Mouse (Mus musculus) forebrain, embryonic 10.5 days (tissue): ENCODE data around the gene Slc7a14. TPM values are rescaled to one million over a fixed set of nuclear protein-coding genes. Genes with fewer than 3 reads are reported as not detected.
"Not testable (repeated sequence)": the region's sequence is repeated elsewhere in the genome, so short reads cannot be mapped to it uniquely, and the experiment has no call there.

ENCODE experiments used
- DNase-seq: peaks from one replicate; pipeline ENCODE4 v3.0.0-alpha.2; 2017; ENCODE audit warnings: low spot score; ENCODE audit errors: extremely low spot score
- H3K27ac ChIP-seq: fragments of 300-500 bp; sonication (generic); 2 replicates; pipeline ENCODE4 v1.5.1; 2016; ENCODE audit warnings: mild to moderate bottlenecking
- H3K27me3 ChIP-seq: fragments of 300-500 bp; sonication (generic); 2 replicates; pipeline ENCODE4 v1.6.1; 2016; ENCODE audit warnings: mild to moderate bottlenecking; ENCODE audit not compliant: poor library complexity, severe bottlenecking
- H3K36me3 ChIP-seq: fragments of 300-500 bp; sonication (generic); replicated peaks from 2 replicates; pipeline ENCODE4 v1.6.1; 2016; ENCODE audit warnings: mild to moderate bottlenecking, moderate library complexity
- H3K4me1 ChIP-seq: fragments of 300-500 bp; sonication (generic); 2 replicates; pipeline ENCODE4 v1.6.1; 2016
- H3K4me3 ChIP-seq: fragments of 300-500 bp; sonication (generic); 2 replicates; pipeline ENCODE4 v1.5.1; 2016; ENCODE audit warnings: mild to moderate bottlenecking, moderate library complexity
- H3K9me3 ChIP-seq: fragments of 300-500 bp; sonication (generic); 2 replicates; pipeline ENCODE4 v1.6.1; 2016; ENCODE audit warnings: mild to moderate bottlenecking, moderate library complexity
- WGBS: fragments of 180-500 bp; shearing (Covaris S2); methylation state at CpG from one replicate; pipeline ENCODE4 v1.1.7; 2016; 5-methylcytosine and 5-hydroxymethylcytosine counted together
- polyA plus RNA-seq: library from polyadenylated mRNA; unstranded; fragments of >200 nt; fragmentation: Nextera tagmentation; extraction: Ambion mirVana; gene quantifications from 2 replicates; pipeline ENCODE4 v1.2.1, GENCODE M21; 2016

Gene Slc7a14
- polyA plus RNA-seq, 1 experiment from 2014 or later = 0.19 TPM

DNA sequence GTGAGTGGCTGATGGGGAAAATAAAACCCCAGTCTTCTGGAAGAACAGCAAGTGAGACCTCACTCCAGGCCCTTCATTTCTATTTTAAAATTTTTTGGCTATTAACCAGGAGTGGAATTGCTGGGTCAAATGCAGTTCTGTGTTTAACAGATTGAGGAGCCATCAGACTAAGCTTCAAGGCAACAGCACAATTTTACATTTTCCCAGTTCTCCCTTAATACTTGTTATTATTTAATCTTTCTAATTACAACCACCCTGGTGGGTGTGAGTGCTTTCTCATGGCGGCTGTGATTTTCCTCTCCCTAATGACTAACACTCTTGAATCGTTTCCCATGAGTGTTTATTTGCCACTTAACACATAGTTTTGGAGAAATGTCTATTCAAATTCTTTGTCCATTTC is 29.1 kb downstream of the Slc7a14 start:
- H3K9me3 ChIP-seq = no peaks in the 10 kb centered on the region
- no peak overlapping the region for H3K27ac ChIP-seq
- H3K36me3 ChIP-seq = no peaks in the 10 kb centered on the region
- H3K4me1 ChIP-seq = no peaks in the 10 kb centered on the region
- no peak for DNase-seq
- no peaks in the 10 kb centered on the region for H3K27me3 ChIP-seq
- WGBS = 79% methylated on average over 2 of the region's 2 CpGs
- H3K4me3 ChIP-seq = no peak overlapping the region

DNA sequence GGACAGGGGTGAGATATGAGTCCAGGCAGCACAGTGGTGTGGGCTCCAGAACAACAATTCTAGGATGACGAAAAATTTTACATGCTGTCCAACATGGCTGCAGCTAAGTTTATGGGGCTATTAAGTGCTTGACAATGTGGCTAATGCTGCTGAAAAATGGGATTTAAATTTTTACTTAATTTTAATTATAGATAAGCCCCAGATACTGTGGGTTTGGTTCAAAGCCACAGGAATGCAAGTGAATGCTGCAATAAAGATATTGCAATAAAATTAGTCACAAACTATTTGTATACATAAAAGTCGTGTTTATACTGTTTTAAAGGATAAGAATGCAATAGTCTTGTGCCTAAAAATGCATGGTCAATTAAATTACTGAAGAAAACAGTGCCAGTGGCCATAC is 35.3 kb downstream of the Slc7a14 start:
- Histone ChIP-seq H3K27me3 (no peaks in the 10 kb centered on the region), H3K9me3 (no peaks in the 10 kb centered on the region), H3K4me1 (no peaks in the 10 kb centered on the region), H3K36me3 (no peaks in the 10 kb centered on the region), H3K27ac (no peak overlapping the region), H3K4me3 (no peak overlapping the region)
- WGBS = 78% methylated on average over 2 of the region's 2 CpGs
- DNase-seq = no peak

DNA sequence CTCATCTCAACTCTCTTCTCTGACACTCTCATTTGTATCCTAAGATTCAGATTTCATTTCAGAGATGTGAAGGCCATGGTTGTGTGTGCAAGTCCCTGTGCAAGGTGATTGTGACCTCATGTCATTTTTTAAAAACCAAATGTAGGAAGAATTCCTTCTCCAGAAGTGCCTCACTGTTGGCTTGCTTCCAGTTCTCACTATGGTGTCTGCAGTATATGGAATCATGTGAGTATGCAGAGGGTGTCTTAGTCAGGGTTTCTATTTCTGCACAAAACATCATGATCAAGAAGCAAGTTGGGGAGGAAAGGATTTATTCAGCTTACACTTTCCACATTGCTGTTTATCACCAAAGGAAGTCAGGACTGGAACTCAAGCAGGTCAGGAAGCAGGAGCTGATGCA is 36.9 kb downstream of the Slc7a14 start:
- not testable (repeated sequence) for H3K4me3 ChIP-seq, H3K4me1 ChIP-seq, H3K9me3 ChIP-seq, DNase-seq, H3K36me3 ChIP-seq, H3K27ac ChIP-seq, H3K27me3 ChIP-seq

DNA sequence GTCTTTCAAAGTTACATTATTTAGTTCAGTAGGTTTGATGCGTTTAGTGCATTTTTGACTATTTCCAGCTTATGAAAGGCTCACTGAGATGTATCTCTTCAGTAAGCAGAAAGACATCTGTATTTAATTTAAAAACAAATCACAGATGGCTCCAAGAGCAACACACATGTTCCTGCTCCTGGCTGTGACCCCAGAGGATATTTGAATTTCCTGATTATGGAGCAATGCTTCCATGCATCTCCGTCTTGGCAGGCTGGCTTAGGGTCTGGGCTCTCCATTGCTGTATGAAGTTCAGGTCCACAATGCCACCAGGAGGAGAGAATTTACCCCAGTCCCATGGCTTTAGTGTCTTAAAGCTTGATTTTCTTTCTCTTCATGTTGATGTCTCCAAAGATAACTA is 37.5 kb downstream of the Slc7a14 start:
- no peaks in the 10 kb centered on the region for H3K9me3 ChIP-seq
- no peaks in the 10 kb centered on the region for H3K36me3 ChIP-seq
- no peak overlapping the region for H3K4me3 ChIP-seq
- WGBS = 63% methylated on average over 2 of the region's 2 CpGs
- H3K27me3 ChIP-seq = no peaks in the 10 kb centered on the region
- no peak overlapping the region for H3K27ac ChIP-seq
- no peak for DNase-seq
- H3K4me1 ChIP-seq = 0 out of 2 replicates have a peak, but pooled peaks cover 3% of the 10 kb centered on the region

GRCm38 (mm10) chr3:31269551-31270317 is 40.4 kb downstream of the Slc7a14 start:
- WGBS = 85% methylated on average over 4 of the region's 4 CpGs

GRCm38 (mm10) chr3:31267921-31268320 is 42.3 kb downstream of the Slc7a14 start:
- Histone ChIP-seq H3K9me3 (no peaks in the 10 kb centered on the region), H3K36me3 (no peaks in the 10 kb centered on the region), H3K27ac (no peak overlapping the region), H3K4me3 (no peak overlapping the region), H3K27me3 (no peaks in the 10 kb centered on the region), H3K4me1 (0 out of 2 replicates have a peak, but pooled peaks cover 3% of the 10 kb centered on the region)
- 93% methylated on average over 2 of the region's 2 CpGs for WGBS
- no peak for DNase-seq

More at GRCm38 (mm10) chr3:31269551-31270317, 40.4 kb downstream of the Slc7a14 start:
- Histone ChIP-seq H3K36me3 (no peaks in the 10 kb centered on the region), H3K27ac (no peak overlapping the region), H3K9me3 (no peaks in the 10 kb centered on the region), H3K27me3 (no peaks in the 10 kb centered on the region), H3K4me3 (no peak overlapping the region), H3K4me1 (0 out of 2 replicates have a peak, but pooled peaks cover 3% of the 10 kb centered on the region)
- DNase-seq = no peak

DNA sequence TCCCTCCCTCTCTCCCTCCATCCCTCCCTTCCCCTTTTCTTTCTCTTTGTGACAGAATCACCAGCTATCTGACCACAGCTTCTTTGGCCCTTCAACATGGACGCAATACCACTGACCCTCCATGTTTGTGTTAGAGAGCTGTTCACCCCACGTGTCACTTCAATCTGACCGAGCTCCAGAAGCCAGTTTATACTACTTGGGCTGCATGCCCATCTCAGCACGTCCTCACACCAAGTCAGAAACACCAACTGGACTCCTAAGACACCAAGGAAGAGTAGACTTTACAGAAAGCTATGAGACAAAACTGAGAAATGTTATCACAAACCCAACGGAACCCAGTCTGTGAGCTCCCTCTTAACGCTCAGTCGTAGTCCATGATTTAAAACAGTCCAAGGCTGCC is 43.2 kb downstream of the Slc7a14 start:
- Histone ChIP-seq H3K27me3 (no peaks in the 10 kb centered on the region), H3K4me1 (peaks cover 4% of the 10 kb centered on the region; the same call in 1 of the 2 replicates), H3K4me3 (no peak overlapping the region), H3K27ac (no peak overlapping the region), H3K36me3 (no peaks in the 10 kb centered on the region), H3K9me3 (no peaks in the 10 kb centered on the region)
- 92% methylated on average over 7 of the region's 7 CpGs for WGBS
- DNase-seq = no peak

- DNase-seq = no peak
- H3K27me3 ChIP-seq = no peaks in the 10 kb centered on the region
- peaks cover 26% of the 10 kb centered on the region for H3K4me1 ChIP-seq
- H3K36me3 ChIP-seq = no peaks in the 10 kb centered on the region
- H3K4me3 ChIP-seq = no peak overlapping the region
- 96% methylated on average over 3 of the region's 3 CpGs for WGBS
- no peak overlapping the region for H3K27ac ChIP-seq
- H3K9me3 ChIP-seq = no peaks in the 10 kb centered on the region
Observed at GRCm38 (mm10) chr3:31263535-31263934, 46.6 kb downstream of the Slc7a14 start.

DNA sequence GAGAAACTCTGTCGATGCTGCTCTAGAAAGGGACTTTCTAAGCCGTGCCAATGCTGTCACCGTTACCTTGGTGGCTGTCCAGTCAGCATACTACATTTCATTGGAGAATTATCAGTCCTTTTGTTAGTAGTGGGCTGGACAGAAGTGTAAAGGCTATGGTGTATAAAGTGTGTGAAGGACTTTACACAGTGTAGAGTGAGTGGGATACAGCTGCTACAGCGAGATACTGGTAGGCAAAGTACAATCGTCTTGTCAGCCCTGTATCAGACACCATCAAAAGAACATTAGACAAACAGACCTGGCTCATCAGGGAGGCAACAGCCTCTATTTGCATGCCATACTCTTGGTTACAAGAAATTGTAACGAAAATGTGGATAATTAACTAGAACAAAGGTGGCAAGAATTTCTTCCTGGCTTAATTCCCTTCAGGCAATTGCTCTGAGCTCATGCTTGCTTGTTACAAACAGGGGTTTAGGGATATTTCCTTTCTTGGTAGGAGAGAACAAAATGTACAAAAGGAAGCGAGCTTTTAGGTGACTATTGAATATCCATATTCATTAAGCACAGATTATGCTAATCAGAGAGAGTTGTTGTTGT is 48.7 kb downstream of the Slc7a14 start:
- Histone ChIP-seq H3K27me3 (no peaks in the 10 kb centered on the region), H3K4me3 (no peak overlapping the region), H3K27ac (peak overlapping the region; percentile 85), H3K4me1 (peaks cover 26% of the 10 kb centered on the region), H3K9me3 (no peaks in the 10 kb centered on the region), H3K36me3 (no peaks in the 10 kb centered on the region)
- 59% methylated on average over 7 of the region's 7 CpGs for whole genome bisulfite sequencing
- DNase-seq = no peak

- DNase-seq = no peak
- H3K4me3 ChIP-seq = no peak overlapping the region
- H3K9me3 ChIP-seq = no peaks in the 10 kb centered on the region
- no peaks in the 10 kb centered on the region for H3K36me3 ChIP-seq
- H3K4me1 ChIP-seq = peaks cover 26% of the 10 kb centered on the region
- no peaks in the 10 kb centered on the region for H3K27me3 ChIP-seq
- H3K27ac ChIP-seq = peak overlapping the region; percentile 85
- 38% methylated on average over 3 of the region's 3 CpGs for WGBS
Observed at GRCm38 (mm10) chr3:31260964-31261346, 49.2 kb downstream of the Slc7a14 start.

DNA sequence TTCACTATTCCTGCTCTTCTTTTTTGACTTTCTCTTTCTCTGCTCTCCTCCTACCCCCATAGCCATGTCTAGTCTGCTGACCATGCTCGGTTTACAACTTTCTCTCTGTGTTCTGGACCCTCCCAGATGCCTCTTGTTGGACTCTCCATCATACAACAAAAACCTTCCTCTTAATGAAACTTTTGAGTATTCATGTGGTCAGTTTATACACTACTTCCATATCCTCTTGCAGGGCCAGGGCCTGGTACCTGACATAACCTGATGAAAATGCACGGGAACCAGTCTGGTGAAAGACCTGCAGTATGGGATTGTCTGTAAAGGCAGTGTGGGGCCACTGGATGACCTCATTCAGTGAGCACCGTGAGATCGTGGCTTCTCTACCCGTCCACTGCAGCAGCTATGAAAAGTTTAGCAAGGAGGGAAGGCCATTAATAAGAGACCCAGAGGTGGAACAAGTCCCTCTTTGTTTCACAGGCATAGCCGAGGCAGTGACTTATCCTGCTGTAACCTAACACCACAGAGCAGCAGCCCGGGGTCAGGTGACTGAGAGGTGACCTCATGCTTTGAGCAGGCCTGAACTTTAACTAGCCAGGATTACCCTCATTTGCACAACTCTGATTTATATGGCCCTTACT is 49.7 kb downstream of the Slc7a14 start:
- Histone ChIP-seq H3K27ac (peak overlapping the region; percentile 85), H3K4me3 (no peak overlapping the region; the same call in 1 of the 2 replicates), H3K9me3 (no peaks in the 10 kb centered on the region), H3K4me1 (peaks cover 26% of the 10 kb centered on the region), H3K27me3 (no peaks in the 10 kb centered on the region), H3K36me3 (no peaks in the 10 kb centered on the region)
- WGBS = 16% methylated on average over 7 of the region's 7 CpGs
- DNase-seq = peak; percentile 79

DNA sequence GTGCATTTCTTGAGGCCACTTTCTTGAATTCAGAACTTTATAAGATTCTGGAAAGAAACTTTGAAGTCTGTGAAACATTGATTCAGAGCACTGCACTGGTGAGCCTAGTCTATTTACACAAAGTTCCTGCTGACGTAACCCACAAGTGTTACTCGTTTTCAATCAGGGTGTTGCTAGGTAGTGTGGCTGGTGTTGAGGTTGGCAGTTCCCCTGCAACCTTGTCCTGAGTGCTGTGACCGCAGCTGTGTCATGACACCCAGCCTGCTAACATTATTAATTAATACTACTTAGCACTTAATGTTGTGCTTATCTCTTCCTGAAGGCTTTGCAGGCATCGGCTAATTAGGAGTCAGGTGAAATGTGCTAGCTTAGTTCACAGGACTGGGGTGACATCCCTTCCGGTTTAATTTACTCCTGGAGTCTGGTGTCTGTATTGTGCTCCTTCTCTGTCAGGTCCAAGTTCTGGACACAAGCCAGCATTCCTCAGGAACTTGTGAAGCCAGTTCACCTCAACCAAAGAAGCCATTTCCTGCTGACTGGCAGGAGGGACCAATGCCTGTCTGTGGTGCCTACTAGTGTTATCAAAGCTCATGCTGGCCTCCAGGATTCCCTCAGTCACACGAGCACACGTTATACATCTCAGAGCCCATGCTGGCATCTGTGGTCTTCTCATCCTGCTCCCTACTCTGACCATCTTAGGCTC is 50.5 kb downstream of the Slc7a14 start:
- H3K36me3 ChIP-seq = no peaks in the 10 kb centered on the region
- H3K4me3 ChIP-seq = no peak overlapping the region
- no peaks in the 10 kb centered on the region for H3K9me3 ChIP-seq
- no peaks in the 10 kb centered on the region for H3K27me3 ChIP-seq
- peak overlapping the region; percentile 85 for H3K27ac ChIP-seq
- WGBS = 82% methylated on average over 7 of the region's 7 CpGs
- DNase-seq = no peak
- peaks cover 26% of the 10 kb centered on the region for H3K4me1 ChIP-seq
